Mouse (Mus musculus) small intestine, adult 2 months (tissue): ENCODE results near the gene Ift22.

Source experiments
- CTCF ChIP-seq: fragments of 200-500 bp; IDR thresholded peaks from 2 replicates; pipeline ENCODE4 v1.5.1; 2012; ENCODE audit warnings: low read depth, mild to moderate bottlenecking, control low read depth, inconsistent platforms, low read length, moderate library complexity, mixed read lengths; ENCODE audit not compliant: insufficient replicate concordance, insufficient read length; ENCODE audit errors: extremely low read depth
- POLR2A ChIP-seq: fragments of 200-500 bp; IDR thresholded peaks from 2 replicates; pipeline ENCODE4 v1.6.1; 2012; ENCODE audit warnings: low read depth, mild to moderate bottlenecking, control low read depth, inconsistent platforms, low read length, moderate library complexity

- TF ChIP-seq CTCF, result no peak
- no peak for TF ChIP-seq POLR2A
Observed at GRCm38 (mm10) chr5:136874271-136874670, 33.7 kb upstream of the Ift22 start.
